Mouse (Mus musculus): ENCODE data around the gene Gm3115.
"Not testable (repeated sequence)": the region's sequence is repeated elsewhere in the genome, so short reads cannot be mapped to it uniquely, and the experiment has no call there.

The Gm3115 gene

GRCm38 (mm10) chr14:4083820-4084219 is at the start of gene Gm3115:
Gene Gm3115 (plus strand): TSS chr14:4084120.
- not testable (repeated sequence) for DNase-seq (ENCODE audit: low spot score)

GRCm38 (mm10) chr14:4110426-4110825 is 26.5 kb downstream of the Gm3115 start, which contains the start of gene Gm8108:
Gene Gm8108 (plus strand): TSS chr14:4110526.
- DNase-seq (ENCODE audit: low spot score) = not testable (repeated sequence)

GRCm38 (mm10) chr14:4141646-4142045 is 57.7 kb downstream of the Gm3115 start:
- peak; percentile 6 for DNase-seq (ENCODE audit: low spot score)

All from urinary bladder, postnatal 10 days (tissue).